Mouse (Mus musculus): ENCODE measurements at regions not wholly inside any gene's neighbourhood (a gene's known extent, or its start where the extent isn't known, plus 50 kb on each side); places are given as distances from the start of the nearest gene placed in this dataset.

DNA sequence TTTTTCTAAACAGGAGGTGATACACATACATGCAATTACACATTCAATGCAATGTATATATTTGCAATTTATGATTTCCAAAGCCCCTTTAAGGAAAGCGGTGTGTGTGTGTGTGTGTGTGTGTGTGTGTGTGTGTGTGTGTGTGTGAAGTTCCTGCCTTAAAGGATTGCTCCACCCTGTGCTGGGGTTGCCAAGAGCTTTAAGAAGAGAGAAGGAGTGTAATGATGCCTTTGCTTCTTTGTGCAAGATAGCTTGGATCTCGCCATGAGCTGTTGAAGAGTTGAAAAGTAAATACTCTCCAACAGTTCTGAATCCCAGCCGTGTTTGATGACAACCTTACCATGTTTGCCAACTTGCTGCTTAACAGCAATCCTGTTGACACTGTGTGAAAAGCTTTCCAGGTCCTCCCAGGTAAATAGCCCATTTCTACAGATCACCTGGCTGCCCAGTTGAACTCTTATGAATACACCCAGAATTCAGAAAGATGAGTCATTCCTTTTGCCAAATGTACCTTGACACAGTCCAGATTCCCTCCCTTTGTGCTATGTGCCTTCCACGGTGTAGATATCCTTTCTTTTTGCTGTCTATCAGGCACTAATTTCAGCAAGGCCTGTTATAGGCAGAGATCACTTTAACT is 216.3 kb downstream of the Ikzf2 start:
- TF ChIP-seq CTCF (IDR thresholded peaks at IDR 0.05; ENCODE audit: borderline replicate concordance, insufficient read depth, low read length) (no peak), POLR2A (IDR thresholded peaks at IDR 0.05; ENCODE audit: low read depth, low read length) (no peak)
- no peak overlapping the region for H3K4me3 ChIP-seq (ENCODE audit: insufficient read depth, low read length)
- H3K4me1 ChIP-seq (ENCODE audit: control insufficient read depth, insufficient read depth, low read length) = no peaks in the 10 kb centered on the region
- H3K27ac ChIP-seq (ENCODE audit: insufficient read depth, low read length) = no peak overlapping the region

DNA sequence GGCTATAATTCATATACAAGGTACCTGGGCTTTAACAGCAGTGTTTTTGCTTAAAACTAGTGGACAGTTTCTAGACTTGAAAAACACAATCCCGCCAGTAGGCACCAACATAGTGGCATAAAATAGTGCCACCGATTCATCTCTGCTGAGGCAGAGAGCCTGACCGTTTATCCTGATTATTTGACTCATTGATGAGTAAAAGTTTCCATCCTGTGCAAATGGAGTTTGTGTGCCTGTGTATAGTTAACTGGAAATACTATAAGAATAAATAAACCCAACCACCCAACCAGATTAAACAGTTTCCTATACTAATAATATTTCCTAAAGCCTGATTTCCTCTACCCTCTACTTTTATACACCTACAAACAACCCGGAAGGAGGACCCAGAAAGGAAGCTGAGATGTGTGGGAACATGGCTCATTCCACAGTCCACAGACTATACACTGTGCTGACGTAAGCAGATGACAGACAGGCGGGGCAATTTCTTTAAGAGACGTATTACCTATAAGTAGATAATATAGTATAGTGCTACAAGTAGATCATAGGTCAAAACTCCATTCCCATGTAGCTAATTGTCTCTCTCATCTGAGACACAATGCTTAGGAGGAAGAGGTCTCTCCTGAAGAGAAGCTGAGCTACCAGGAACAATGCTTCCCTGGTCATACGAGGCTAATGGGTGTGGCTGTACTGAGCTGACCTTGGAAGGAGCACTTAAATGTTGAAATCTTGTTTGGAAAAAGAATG is 217.7 kb downstream of the Ikzf2 start:
- H3K4me1 ChIP-seq (ENCODE audit: control insufficient read depth, insufficient read depth, low read length) = no peaks in the 10 kb centered on the region
- no peak overlapping the region for H3K27ac ChIP-seq (ENCODE audit: insufficient read depth, low read length)
- TF ChIP-seq POLR2A (IDR thresholded peaks at IDR 0.05; ENCODE audit: low read depth, low read length) (no peak), CTCF (IDR thresholded peaks at IDR 0.05; ENCODE audit: borderline replicate concordance, insufficient read depth, low read length) (no peak)

DNA sequence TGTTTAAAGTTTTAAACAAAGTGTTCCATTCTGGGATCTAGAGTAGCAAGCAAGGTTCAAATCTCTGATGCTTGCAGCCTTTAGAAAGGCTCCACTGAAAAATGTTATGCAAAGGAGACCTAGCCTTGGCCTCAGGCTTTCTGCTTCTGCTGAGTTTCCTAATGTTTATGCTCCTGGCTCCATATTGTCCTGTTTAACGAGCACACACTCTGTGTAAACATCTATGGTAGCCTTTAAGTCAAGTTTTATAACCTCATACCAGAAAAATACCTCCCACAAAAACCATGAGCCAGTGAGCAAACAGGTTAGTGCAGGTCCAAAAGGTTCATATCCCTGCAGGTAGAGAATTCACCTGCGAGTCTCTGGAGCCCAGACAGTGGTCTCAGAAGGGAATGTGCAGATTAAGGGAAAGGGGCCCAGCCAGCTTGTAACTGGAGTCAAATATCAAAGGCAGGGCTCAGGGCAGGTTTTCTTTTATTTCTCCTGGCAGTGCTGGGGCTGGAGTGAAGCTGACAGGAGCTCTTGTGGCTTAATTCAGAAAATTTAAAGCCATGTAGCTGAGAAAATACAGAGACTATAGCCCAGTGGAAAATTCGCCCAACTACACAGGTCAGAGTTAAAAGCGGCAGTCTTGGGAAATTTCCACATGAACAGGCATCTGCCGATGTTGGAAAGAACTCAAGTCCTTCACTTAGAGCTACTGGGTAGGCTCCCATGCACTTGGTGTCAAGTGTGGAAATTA is 220.3 kb downstream of the Ikzf2 start:
- TF ChIP-seq POLR2A (IDR thresholded peaks at IDR 0.05; ENCODE audit: low read depth, low read length) (no peak), CTCF (IDR thresholded peaks at IDR 0.05; ENCODE audit: borderline replicate concordance, insufficient read depth, low read length) (no peak)
- Histone ChIP-seq H3K4me3 (ENCODE audit: insufficient read depth, low read length) (no peak overlapping the region), H3K27ac (ENCODE audit: insufficient read depth, low read length) (no peak overlapping the region), H3K4me1 (ENCODE audit: control insufficient read depth, insufficient read depth, low read length) (no peaks in the 10 kb centered on the region; the same call in 1 of the 2 replicates)

More for the DNA sequence above, 217.7 kb downstream of the Ikzf2 start:
- no peak overlapping the region for H3K4me3 ChIP-seq (ENCODE audit: insufficient read depth, low read length)

- no peak overlapping the region for H3K27ac ChIP-seq (ENCODE audit: insufficient read depth, low read length)
- TF ChIP-seq POLR2A (IDR thresholded peaks at IDR 0.05; ENCODE audit: low read depth, low read length) (no peak), CTCF (IDR thresholded peaks at IDR 0.05; ENCODE audit: borderline replicate concordance, insufficient read depth, low read length) (no peak)
- no peak overlapping the region for H3K4me3 ChIP-seq (ENCODE audit: insufficient read depth, low read length)
- no peaks in the 10 kb centered on the region; the same call in 1 of the 2 replicates for H3K4me1 ChIP-seq (ENCODE audit: control insufficient read depth, insufficient read depth, low read length)
These were observed 225.9 kb downstream of the Ikzf2 start for GRCm38 (mm10) chr1:69461191-69461590.

- TF ChIP-seq CTCF (IDR thresholded peaks at IDR 0.05; ENCODE audit: borderline replicate concordance, insufficient read depth, low read length) (no peak), POLR2A (IDR thresholded peaks at IDR 0.05; ENCODE audit: low read depth, low read length) (no peak)
- H3K4me3 ChIP-seq (ENCODE audit: insufficient read depth, low read length) = no peak overlapping the region
- no peaks in the 10 kb centered on the region; the same call in 1 of the 2 replicates for H3K4me1 ChIP-seq (ENCODE audit: control insufficient read depth, insufficient read depth, low read length)
- peak overlapping the region; percentile 91 for H3K27ac ChIP-seq (ENCODE audit: insufficient read depth, low read length)
These were observed 227.1 kb downstream of the Ikzf2 start for GRCm38 (mm10) chr1:69459899-69460298.

GRCm38 (mm10) chr1:69457471-69457870 is 229.6 kb downstream of the Ikzf2 start:
- Histone ChIP-seq H3K4me3 (ENCODE audit: insufficient read depth, low read length) (no peak overlapping the region), H3K4me1 (ENCODE audit: control insufficient read depth, insufficient read depth, low read length) (no peaks in the 10 kb centered on the region; the same call in 1 of the 2 replicates), H3K27ac (ENCODE audit: insufficient read depth, low read length) (peak overlapping the region; percentile 52; the same call in 1 of the 2 replicates)
- TF ChIP-seq CTCF (IDR thresholded peaks at IDR 0.05; ENCODE audit: borderline replicate concordance, insufficient read depth, low read length) = no peak

GRCm38 (mm10) chr1:69453991-69454390 is 233.1 kb downstream of the Ikzf2 start:
- no peak overlapping the region for H3K27ac ChIP-seq (ENCODE audit: insufficient read depth, low read length)
- TF ChIP-seq CTCF (IDR thresholded peaks at IDR 0.05; ENCODE audit: borderline replicate concordance, insufficient read depth, low read length) (no peak), POLR2A (IDR thresholded peaks at IDR 0.05; ENCODE audit: low read depth, low read length) (no peak)
- H3K4me3 ChIP-seq (ENCODE audit: insufficient read depth, low read length) = no peak overlapping the region
- H3K4me1 ChIP-seq (ENCODE audit: control insufficient read depth, insufficient read depth, low read length) = no peaks in the 10 kb centered on the region

DNA sequence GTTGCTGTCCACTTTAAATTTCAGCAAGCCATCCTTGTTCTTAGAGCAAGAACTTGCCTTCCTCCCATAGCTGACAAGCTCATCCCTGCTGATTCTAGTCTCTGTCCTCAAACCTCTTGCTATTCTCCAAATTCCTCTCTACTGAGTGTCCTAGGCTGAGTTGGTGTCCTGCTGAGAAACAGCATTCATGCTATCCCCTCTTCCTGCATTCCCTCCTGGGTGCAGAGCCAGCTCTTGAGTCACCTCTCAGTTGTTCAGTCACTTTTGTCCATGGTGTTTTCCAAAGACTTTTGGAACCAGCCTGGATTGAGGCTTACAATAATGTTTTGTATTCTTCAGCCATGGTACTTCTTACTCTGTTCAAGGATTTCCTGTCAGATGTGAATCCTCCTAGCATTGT is 234.1 kb downstream of the Ikzf2 start:
- no peak for TF ChIP-seq POLR2A (IDR thresholded peaks at IDR 0.05; ENCODE audit: low read depth, low read length)
- no peak for TF ChIP-seq CTCF (IDR thresholded peaks at IDR 0.05; ENCODE audit: borderline replicate concordance, insufficient read depth, low read length)
- Histone ChIP-seq H3K27ac (ENCODE audit: insufficient read depth, low read length) (peak overlapping the region; percentile 75), H3K4me3 (ENCODE audit: insufficient read depth, low read length) (no peak overlapping the region), H3K4me1 (ENCODE audit: control insufficient read depth, insufficient read depth, low read length) (no peaks in the 10 kb centered on the region)

DNA sequence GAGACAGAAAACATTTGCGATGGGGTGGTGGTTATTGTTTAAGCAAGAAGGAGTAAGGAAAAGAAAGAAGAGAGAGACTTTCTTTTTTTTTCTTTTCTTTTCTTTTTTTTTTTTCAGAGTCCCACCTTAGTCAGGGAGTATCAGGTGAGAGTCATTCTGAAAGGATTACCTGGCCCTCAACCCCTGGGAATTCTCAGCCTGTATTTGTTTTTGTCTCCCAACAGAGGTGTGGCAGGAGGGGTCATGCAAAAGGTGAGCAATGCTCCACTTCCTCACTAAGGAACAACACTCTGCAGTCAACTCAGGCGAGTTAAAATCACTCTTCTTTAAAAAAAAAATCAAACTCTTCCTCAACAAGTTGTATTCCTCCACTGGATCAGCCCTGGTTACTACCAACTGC is 236.6 kb downstream of the Ikzf2 start:
- H3K4me3 ChIP-seq (ENCODE audit: insufficient read depth, low read length) = no peak overlapping the region
- H3K4me1 ChIP-seq (ENCODE audit: control insufficient read depth, insufficient read depth, low read length) = no peaks in the 10 kb centered on the region
- no peak overlapping the region for H3K27ac ChIP-seq (ENCODE audit: insufficient read depth, low read length)
- TF ChIP-seq POLR2A (IDR thresholded peaks at IDR 0.05; ENCODE audit: low read depth, low read length) = no peak
- TF ChIP-seq CTCF (IDR thresholded peaks at IDR 0.05; ENCODE audit: borderline replicate concordance, insufficient read depth, low read length) = no peak
